Mouse (Mus musculus): Measurements from ENCODE around the gene Mipep. TPM values are rescaled to one million over a fixed set of nuclear protein-coding genes. Genes with fewer than 3 reads are reported as not detected.

Mipep gene
- polyA plus RNA-seq, 1 experiment, result 109 TPM

- no peaks in the 10 kb centered on the region for H3K4me1 ChIP-seq (ENCODE audit: control insufficient read depth, insufficient read depth, low read length)
- no peak overlapping the region for H3K27ac ChIP-seq (ENCODE audit: control insufficient read depth, insufficient read depth, low read depth, low read length)
- no peaks in the 10 kb centered on the region for H3K27me3 ChIP-seq (ENCODE audit: control insufficient read depth, insufficient read depth, low read length)
- H3K36me3 ChIP-seq (ENCODE audit: control insufficient read depth, insufficient read depth, low read length), result no peaks in the 10 kb centered on the region; the same call in 1 of the 2 replicates
- H3K4me3 ChIP-seq (ENCODE audit: control insufficient read depth, low read depth, low read length), result no peak overlapping the region
- TF ChIP-seq CTCF (IDR thresholded peaks at IDR 0.05; ENCODE audit: control insufficient read depth, insufficient read depth, insufficient replicate concordance, low read depth, low read length) (no peak), POLR2A (IDR thresholded peaks at IDR 0.05; ENCODE audit: control insufficient read depth, low read depth, low read length) (no peak)
These were observed 84.0 kb downstream of the Mipep start for GRCm38 (mm10) chr14:60868325-60868724.

GRCm38 (mm10) chr14:60871831-60872230 is 87.5 kb downstream of the Mipep start:
- no peaks in the 10 kb centered on the region for H3K4me1 ChIP-seq (ENCODE audit: control insufficient read depth, insufficient read depth, low read length)
- no peak overlapping the region for H3K27ac ChIP-seq (ENCODE audit: control insufficient read depth, insufficient read depth, low read depth, low read length)
- TF ChIP-seq POLR2A (IDR thresholded peaks at IDR 0.05; ENCODE audit: control insufficient read depth, low read depth, low read length) (no peak), CTCF (IDR thresholded peaks at IDR 0.05; ENCODE audit: control insufficient read depth, insufficient read depth, insufficient replicate concordance, low read depth, low read length) (no peak)
- H3K36me3 ChIP-seq (ENCODE audit: control insufficient read depth, insufficient read depth, low read length), result no peaks in the 10 kb centered on the region
- H3K4me3 ChIP-seq (ENCODE audit: control insufficient read depth, low read depth, low read length), result no peak overlapping the region
- H3K27me3 ChIP-seq (ENCODE audit: control insufficient read depth, insufficient read depth, low read length), result no peaks in the 10 kb centered on the region

- no peak overlapping the region for H3K4me3 ChIP-seq (ENCODE audit: control insufficient read depth, low read depth, low read length)
- H3K4me1 ChIP-seq (ENCODE audit: control insufficient read depth, insufficient read depth, low read length), result no peaks in the 10 kb centered on the region
- H3K27me3 ChIP-seq (ENCODE audit: control insufficient read depth, insufficient read depth, low read length), result no peaks in the 10 kb centered on the region
- H3K27ac ChIP-seq (ENCODE audit: control insufficient read depth, insufficient read depth, low read depth, low read length), result no peak overlapping the region
- H3K36me3 ChIP-seq (ENCODE audit: control insufficient read depth, insufficient read depth, low read length), result no peaks in the 10 kb centered on the region
- TF ChIP-seq POLR2A (IDR thresholded peaks at IDR 0.05; ENCODE audit: control insufficient read depth, low read depth, low read length), result no peak
- no peak for TF ChIP-seq CTCF (IDR thresholded peaks at IDR 0.05; ENCODE audit: control insufficient read depth, insufficient read depth, insufficient replicate concordance, low read depth, low read length)
These were observed 97.7 kb downstream of the Mipep start for GRCm38 (mm10) chr14:60882106-60882505.

GRCm38 (mm10) chr14:60882681-60883080 is 98.3 kb downstream of the Mipep start:
- Histone ChIP-seq H3K4me1 (ENCODE audit: control insufficient read depth, insufficient read depth, low read length) (no peaks in the 10 kb centered on the region), H3K4me3 (ENCODE audit: control insufficient read depth, low read depth, low read length) (no peak overlapping the region), H3K27me3 (ENCODE audit: control insufficient read depth, insufficient read depth, low read length) (no peaks in the 10 kb centered on the region), H3K27ac (ENCODE audit: control insufficient read depth, insufficient read depth, low read depth, low read length) (no peak overlapping the region), H3K36me3 (ENCODE audit: control insufficient read depth, insufficient read depth, low read length) (no peaks in the 10 kb centered on the region)
- no peak for TF ChIP-seq POLR2A (IDR thresholded peaks at IDR 0.05; ENCODE audit: control insufficient read depth, low read depth, low read length)
- no peak for TF ChIP-seq CTCF (IDR thresholded peaks at IDR 0.05; ENCODE audit: control insufficient read depth, insufficient read depth, insufficient replicate concordance, low read depth, low read length)

GRCm38 (mm10) chr14:60885361-60885950 is 101.1 kb downstream of the Mipep start:
- Histone ChIP-seq H3K27ac (ENCODE audit: control insufficient read depth, insufficient read depth, low read depth, low read length) (no peak overlapping the region), H3K4me1 (ENCODE audit: control insufficient read depth, insufficient read depth, low read length) (no peaks in the 10 kb centered on the region), H3K36me3 (ENCODE audit: control insufficient read depth, insufficient read depth, low read length) (no peaks in the 10 kb centered on the region), H3K27me3 (ENCODE audit: control insufficient read depth, insufficient read depth, low read length) (no peaks in the 10 kb centered on the region), H3K4me3 (ENCODE audit: control insufficient read depth, low read depth, low read length) (no peak overlapping the region)
- TF ChIP-seq POLR2A (IDR thresholded peaks at IDR 0.05; ENCODE audit: control insufficient read depth, low read depth, low read length) (no peak), CTCF (IDR thresholded peaks at IDR 0.05; ENCODE audit: control insufficient read depth, insufficient read depth, insufficient replicate concordance, low read depth, low read length) (no peak)

- Histone ChIP-seq H3K36me3 (ENCODE audit: control insufficient read depth, insufficient read depth, low read length) (no peaks in the 10 kb centered on the region), H3K4me3 (ENCODE audit: control insufficient read depth, low read depth, low read length) (no peak overlapping the region), H3K4me1 (ENCODE audit: control insufficient read depth, insufficient read depth, low read length) (no peaks in the 10 kb centered on the region), H3K27ac (ENCODE audit: control insufficient read depth, insufficient read depth, low read depth, low read length) (no peak overlapping the region), H3K27me3 (ENCODE audit: control insufficient read depth, insufficient read depth, low read length) (no peaks in the 10 kb centered on the region)
- no peak for TF ChIP-seq CTCF (IDR thresholded peaks at IDR 0.05; ENCODE audit: control insufficient read depth, insufficient read depth, insufficient replicate concordance, low read depth, low read length)
- TF ChIP-seq POLR2A (IDR thresholded peaks at IDR 0.05; ENCODE audit: control insufficient read depth, low read depth, low read length), result no peak
These were observed 109.5 kb downstream of the Mipep start for GRCm38 (mm10) chr14:60893882-60894281.

- Histone ChIP-seq H3K27ac (ENCODE audit: control insufficient read depth, insufficient read depth, low read depth, low read length) (no peak overlapping the region), H3K4me1 (ENCODE audit: control insufficient read depth, insufficient read depth, low read length) (no peaks in the 10 kb centered on the region), H3K27me3 (ENCODE audit: control insufficient read depth, insufficient read depth, low read length) (no peaks in the 10 kb centered on the region), H3K36me3 (ENCODE audit: control insufficient read depth, insufficient read depth, low read length) (no peaks in the 10 kb centered on the region), H3K4me3 (ENCODE audit: control insufficient read depth, low read depth, low read length) (no peak overlapping the region)
- TF ChIP-seq POLR2A (IDR thresholded peaks at IDR 0.05; ENCODE audit: control insufficient read depth, low read depth, low read length), result no peak
- no peak for TF ChIP-seq CTCF (IDR thresholded peaks at IDR 0.05; ENCODE audit: control insufficient read depth, insufficient read depth, insufficient replicate concordance, low read depth, low read length)
These were observed 111.0 kb downstream of the Mipep start for GRCm38 (mm10) chr14:60895172-60896000.

Measured in testis, adult 2 months (tissue).